Mouse (Mus musculus) liver, embryonic 14.5 days (tissue): ENCODE measurements at regions not wholly inside any gene's neighbourhood (a gene's known extent, or its start where the extent isn't known, plus 50 kb on each side); places are given as distances from the start of the nearest gene placed in this dataset.

Experiments
- ATAC-seq: fragments of 200-750 bp; cut with Nextera tagmentation; 2 replicates; pipeline ENCODE4 v1.8.0; 2017; ENCODE audit warnings: moderate number of reproducible peaks, mild to moderate bottlenecking, moderate library complexity; ENCODE audit not compliant: insufficient read depth
- DNase-seq, 3 experiments: peaks; one replicate each; pipeline ENCODE4 v3.0.0-alpha.2; 2012 to 2013; ENCODE audit warnings: low read depth in 3 of 3, low spot score in 3 of 3
- H3K27ac ChIP-seq: fragments of 300-500 bp; sonication (generic); 2 replicates; pipeline ENCODE4 v1.5.1; 2014; ENCODE audit warnings: moderate library complexity, mild to moderate bottlenecking, control low read depth, inconsistent platforms
- H3K27me3 ChIP-seq: fragments of 300-500 bp; sonication (generic); 2 replicates; pipeline ENCODE4 v1.6.1; 2014; ENCODE audit warnings: mild to moderate bottlenecking, low read length, moderate library complexity; ENCODE audit not compliant: control insufficient read depth, insufficient read depth
- H3K36me3 ChIP-seq: fragments of 300-500 bp; sonication (generic); replicated peaks from 2 replicates; pipeline ENCODE4 v1.6.1; 2014; ENCODE audit warnings: low read depth; ENCODE audit not compliant: control insufficient read depth, insufficient read depth
- H3K4me1 ChIP-seq, 2 experiments: fragments of 200-500 bp in 1 of 2; fragments of 300-500 bp in 1 of 2; sonication (generic) in 1 of 2; replicated peaks; 2 replicates each; pipeline ENCODE4 v1.6.1; 2012 to 2014; ENCODE audit warnings: antibody characterized with exemption in 1 of 2, inconsistent platforms in 1 of 2, low read length in 1 of 2; ENCODE audit not compliant: control insufficient read depth in 2 of 2, insufficient read depth in 2 of 2
- H3K4me2 ChIP-seq: fragments of 300-500 bp; sonication (generic); 2 replicates; pipeline ENCODE4 v1.6.1; 2014; ENCODE audit warnings: low read depth, mild to moderate bottlenecking, control low read depth, moderate library complexity
- H3K4me3 ChIP-seq, 2 experiments: fragments of 200-500 bp in 1 of 2; fragments of 300-500 bp in 1 of 2; sonication (generic) in 1 of 2; 2 replicates each; pipeline ENCODE4 v1.5.1; 2012 to 2014; ENCODE audit warnings: low read depth in 2 of 2, low read length in 2 of 2, mild to moderate bottlenecking in 2 of 2, control low read depth in 1 of 2, inconsistent platforms in 1 of 2, moderate library complexity in 1 of 2; ENCODE audit not compliant: insufficient read depth in 1 of 2
- H3K9ac ChIP-seq: fragments of 300-500 bp; sonication (generic); replicated peaks from 2 replicates; pipeline ENCODE4 v1.6.1; 2014; ENCODE audit warnings: mild to moderate bottlenecking, control low read depth, moderate library complexity
- H3K9me3 ChIP-seq: fragments of 300-500 bp; sonication (generic); 2 replicates; pipeline ENCODE4 v1.6.1; 2016; ENCODE audit warnings: low read length, mixed read lengths; ENCODE audit not compliant: control insufficient read depth
- CTCF ChIP-seq: IDR thresholded peaks from 2 replicates; pipeline ENCODE4 v1.5.1; 2016; ENCODE audit warnings: antibody characterized with exemption, low read depth, control low read depth
- EP300 ChIP-seq: IDR thresholded peaks from 2 replicates; pipeline ENCODE4 v1.6.1; 2016; ENCODE audit warnings: antibody characterized with exemption, low read depth
- WGBS: fragments of 180-500 bp; shearing (Covaris S2); extraction: QIAGEN DNeasy Blood & Tissue Kit; methylation state at CpG from one replicate; pipeline ENCODE4 v1.1.7; 2014; ENCODE audit not compliant: insufficient replicate concordance; 5-methylcytosine and 5-hydroxymethylcytosine counted together

- ATAC-seq: no peak
- no peak overlapping the region for H3K27ac ChIP-seq
- no peaks in the 10 kb centered on the region for H3K36me3 ChIP-seq
- WGBS: 51% methylated on average over 11 of the region's 11 CpGs
- no peak overlapping the region for H3K4me2 ChIP-seq
- no peak overlapping the region for H3K9ac ChIP-seq
- H3K4me1 ChIP-seq: no peaks in the 10 kb centered on the region
- no peaks in the 10 kb centered on the region for H3K27me3 ChIP-seq
- H3K4me3 ChIP-seq: no peak overlapping the region
- H3K9me3 ChIP-seq: no peaks in the 10 kb centered on the region
- TF ChIP-seq CTCF: no peak
- DNase-seq: no peak
Observed at GRCm38 (mm10) chr1:92731353-92732282, 83.0 kb upstream of the Otos start.

DNA sequence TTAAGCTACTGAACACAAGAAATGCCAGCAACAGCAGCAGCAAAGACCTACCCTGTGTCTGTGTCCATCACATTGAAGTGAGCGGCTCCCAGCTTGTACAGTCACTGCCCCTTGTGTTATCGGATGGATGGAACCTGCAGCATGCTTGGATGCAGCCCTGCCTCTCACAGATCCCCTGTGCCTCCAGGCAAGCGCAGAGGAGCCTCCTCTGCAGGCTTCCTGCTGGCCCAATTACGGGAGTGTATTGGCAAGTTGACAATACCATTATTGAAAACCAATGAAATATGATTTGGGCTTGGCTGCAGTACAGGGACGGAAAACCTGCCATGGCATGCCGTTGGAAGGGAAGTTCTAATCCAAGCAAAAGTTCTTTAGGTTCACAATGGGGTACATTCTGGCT, 81.9 kb upstream of the Otos start:
- no peak overlapping the region for H3K4me2 ChIP-seq
- TF ChIP-seq EP300 (no peak), CTCF (no peak)
- DNase-seq: no peak
- no peak for ATAC-seq
- no peaks in the 10 kb centered on the region for H3K27me3 ChIP-seq
- H3K9me3 ChIP-seq: no peaks in the 10 kb centered on the region
- H3K27ac ChIP-seq: no peak overlapping the region
- H3K36me3 ChIP-seq: no peaks in the 10 kb centered on the region
- no peaks in the 10 kb centered on the region for H3K4me1 ChIP-seq
- WGBS: 57% methylated on average over 6 of the region's 6 CpGs
- H3K9ac ChIP-seq: no peak overlapping the region
- no peak overlapping the region for H3K4me3 ChIP-seq

DNA sequence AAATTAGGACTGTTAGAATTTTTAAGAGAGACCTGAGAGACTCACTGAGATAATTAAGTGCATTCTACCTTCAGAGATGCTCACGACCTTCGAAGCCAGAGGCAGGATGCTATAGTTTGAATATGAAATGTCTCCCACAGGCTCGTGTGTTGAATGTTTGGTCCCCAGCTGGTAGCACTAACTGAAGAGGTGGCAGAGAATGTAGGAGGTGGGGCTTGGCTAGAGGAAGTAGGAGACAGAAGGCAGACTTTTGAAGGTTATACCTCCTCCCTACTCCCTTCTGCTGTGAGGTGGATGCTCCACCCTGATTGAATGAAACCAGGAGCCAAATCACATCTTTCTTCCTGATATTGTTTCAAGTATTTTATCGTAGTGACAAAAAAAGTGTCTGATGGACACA, 79.3 kb upstream of the Otos start:
- no peak overlapping the region for H3K27ac ChIP-seq
- no peak overlapping the region for H3K4me2 ChIP-seq
- H3K27me3 ChIP-seq: no peaks in the 10 kb centered on the region
- no peak for ATAC-seq
- H3K4me1 ChIP-seq: no peaks in the 10 kb centered on the region
- DNase-seq: no peak
- WGBS: 52% methylated on average over 4 of the region's 4 CpGs
- no peaks in the 10 kb centered on the region for H3K9me3 ChIP-seq
- no peak overlapping the region for H3K9ac ChIP-seq
- TF ChIP-seq CTCF (no peak), EP300 (no peak)
- no peak overlapping the region for H3K4me3 ChIP-seq
- H3K36me3 ChIP-seq: no peaks in the 10 kb centered on the region

- H3K9ac ChIP-seq: no peak overlapping the region
- no peak overlapping the region for H3K4me2 ChIP-seq
- no peak overlapping the region for H3K4me3 ChIP-seq
- TF ChIP-seq EP300: no peak
- TF ChIP-seq CTCF: no peak
- no peaks in the 10 kb centered on the region for H3K9me3 ChIP-seq
- no peak overlapping the region for H3K27ac ChIP-seq
- H3K4me1 ChIP-seq: no peaks in the 10 kb centered on the region
- no peaks in the 10 kb centered on the region for H3K36me3 ChIP-seq
- no peaks in the 10 kb centered on the region for H3K27me3 ChIP-seq
- WGBS: 59% methylated on average over 6 of the region's 6 CpGs
- DNase-seq (no peak), ATAC-seq (no peak)
Observed at GRCm38 (mm10) chr1:92727371-92727770, 78.7 kb upstream of the Otos start.

- H3K27ac ChIP-seq: no peak overlapping the region
- no peaks in the 10 kb centered on the region for H3K4me1 ChIP-seq
- no peaks in the 10 kb centered on the region for H3K27me3 ChIP-seq
- DNase-seq (no peak), ATAC-seq (no peak)
- H3K9ac ChIP-seq: no peak overlapping the region
- no peaks in the 10 kb centered on the region for H3K36me3 ChIP-seq
- H3K9me3 ChIP-seq: no peaks in the 10 kb centered on the region
- H3K4me2 ChIP-seq: no peak overlapping the region
- TF ChIP-seq CTCF (no peak), EP300 (no peak)
- no peak overlapping the region for H3K4me3 ChIP-seq
- WGBS: 58% methylated on average over 6 of the region's 6 CpGs
Observed at GRCm38 (mm10) chr1:92726341-92726740, 77.7 kb upstream of the Otos start.
